Mouse (Mus musculus) left cerebral cortex, postnatal 4 days (tissue): ENCODE data around the gene Sfswap. TPM values are rescaled to one million over a fixed set of nuclear protein-coding genes. Genes with fewer than 3 reads are reported as not detected.
"Not testable (repeated sequence)": the region's sequence is repeated elsewhere in the genome, so short reads cannot be mapped to it uniquely, and the experiment has no call there.

Experiments
- DNase-seq: peaks from one replicate; pipeline ENCODE4 v3.0.0-alpha.2; 2022
- intact Hi-C: fragments of 180-260 bp; cut with DNase I; formaldehyde crosslinking; loops from one replicate; pipeline ENCODE4 v1.15.1; 2025
- total RNA-seq, 2 experiments: library from RNA; stranded (reverse); gene quantifications; 2 replicates each; pipeline ENCODE4 v1.2.3; 2021

Sfswap gene
- 100 to 1,000 TPM; 196 to 209 TPM for total RNA-seq

DNA sequence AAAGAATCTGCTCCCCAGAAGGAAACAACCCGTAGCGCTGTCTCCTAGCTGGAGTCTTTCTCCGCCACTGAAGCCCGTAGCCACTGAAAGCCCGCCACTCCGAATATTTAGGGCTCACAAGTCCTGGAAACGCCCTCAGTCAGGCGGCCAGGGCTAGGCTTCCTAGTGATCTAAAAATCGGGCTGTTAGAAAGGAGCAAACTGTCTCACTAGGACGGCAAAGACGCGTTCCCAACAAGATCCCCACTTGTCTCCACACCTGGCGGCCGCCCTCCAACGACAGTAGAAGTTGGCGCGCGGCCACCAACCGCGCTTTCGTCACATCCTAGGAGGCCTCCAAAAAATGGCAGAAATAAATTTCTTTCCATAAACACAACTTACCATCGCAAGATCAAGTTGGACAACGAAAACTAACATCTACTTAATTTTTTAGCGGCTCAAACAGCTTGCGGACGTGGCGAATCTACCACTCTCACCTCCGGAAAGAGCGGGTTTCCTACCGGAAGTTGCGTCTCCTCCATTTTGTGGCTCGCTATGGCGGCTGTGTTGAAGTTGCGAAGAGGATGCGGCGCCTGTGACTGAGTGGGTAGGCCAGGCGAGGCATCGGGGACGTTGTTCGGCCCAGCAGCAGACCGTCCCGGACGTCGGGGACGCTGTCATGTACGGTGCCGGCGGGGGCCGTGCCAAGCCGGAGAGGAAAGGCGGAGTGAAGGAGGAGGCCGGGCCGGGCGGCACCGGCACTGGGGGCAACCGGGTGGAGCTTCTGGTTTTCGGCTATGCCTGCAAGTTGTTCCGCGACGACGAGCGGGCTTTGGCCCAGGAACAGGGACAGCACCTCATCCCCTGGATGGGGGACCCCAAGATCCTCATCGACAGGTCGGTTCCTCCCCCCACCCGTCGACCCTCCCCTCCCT is at the start of gene Sfswap:
Gene Sfswap (plus strand): TSS at position 500 of the 913 bp plus-strand sequence.
- peak; percentile 75 for DNase-seq
- intact Hi-C loops, result loop anchor here (10.0 kb wide), 2 partner anchors 116 to 316 kb away; no protein-coding TSS in a partner anchor

DNA sequence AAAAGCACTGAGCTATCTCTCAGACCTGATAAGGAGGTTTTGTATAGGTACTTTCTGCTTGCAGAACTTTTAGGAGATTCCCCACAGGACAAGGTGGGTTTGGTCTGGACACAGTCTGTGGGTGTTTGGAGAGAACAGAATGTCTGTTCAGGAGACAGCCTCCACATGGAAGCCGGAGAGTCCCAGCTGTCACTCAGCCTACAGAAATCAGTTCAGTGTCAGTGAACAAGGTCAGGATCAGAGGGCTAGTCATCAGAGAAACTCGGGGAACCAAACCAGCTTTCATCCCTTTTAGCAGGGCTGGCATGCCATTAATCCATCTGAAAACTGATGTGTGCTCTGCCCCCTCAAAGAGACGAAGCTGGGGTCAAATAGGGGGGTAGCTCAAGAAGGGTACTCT is 48.5 kb upstream of the Sfswap start:
- no peak for DNase-seq
- intact Hi-C loops, result no loop called here

DNA sequence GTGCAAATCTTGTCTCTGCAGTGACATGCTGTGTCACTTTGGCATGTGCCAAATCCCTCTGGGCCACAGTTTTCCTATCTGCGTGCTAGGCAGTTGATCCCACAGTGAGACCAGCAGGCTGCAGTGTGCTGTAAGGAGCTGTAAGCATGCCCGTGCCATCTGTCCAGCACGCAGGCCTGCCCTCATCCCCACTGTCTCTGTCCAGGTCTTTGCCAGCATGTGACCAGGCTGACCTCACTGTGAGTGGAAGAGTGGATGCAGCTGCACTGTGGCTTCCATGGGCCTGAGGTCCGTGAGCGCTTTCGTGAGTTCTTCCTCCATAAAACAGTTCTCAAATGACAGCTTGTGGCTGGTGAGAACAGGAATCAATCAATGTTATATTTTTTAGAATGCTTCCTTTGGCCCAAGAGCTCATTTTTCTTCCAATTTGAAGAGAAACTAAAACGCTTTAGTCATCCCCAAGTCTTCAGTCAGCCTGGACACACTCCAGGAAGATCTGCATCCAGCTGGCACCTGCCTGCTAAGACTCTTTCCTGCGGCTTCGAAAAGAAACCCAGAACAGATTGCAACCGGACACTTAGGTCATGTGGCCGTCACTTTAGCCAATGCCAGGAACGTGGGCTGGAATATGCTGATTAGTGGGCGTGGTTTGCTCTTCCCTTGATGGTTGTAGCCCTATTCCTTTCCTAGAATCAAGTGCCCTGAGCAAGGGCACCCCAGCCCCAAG is 46.1 kb upstream of the Sfswap start:
- peak; percentile 85 for DNase-seq
- intact Hi-C loops, result no loop called here

DNA sequence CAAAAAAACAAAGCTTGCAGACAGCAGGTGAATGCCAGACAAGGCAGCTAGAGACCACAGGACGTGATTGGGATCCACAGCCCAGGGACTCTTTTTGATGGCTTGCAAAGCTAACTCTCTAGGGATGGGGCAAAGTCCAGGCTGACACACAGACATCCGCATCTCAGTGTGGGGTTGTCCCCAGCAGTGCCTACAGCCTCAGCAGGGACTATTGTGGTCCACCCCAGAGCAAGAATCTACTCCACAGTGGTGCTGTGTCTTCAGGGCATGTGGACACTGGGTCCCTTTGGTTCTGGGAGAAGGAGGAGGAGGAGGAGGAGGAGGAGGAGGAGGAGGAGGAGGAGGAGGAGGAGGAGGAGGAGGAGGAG is 45.5 kb upstream of the Sfswap start:
- DNase-seq, result no peak
- intact Hi-C loops, result no loop called here

DNA sequence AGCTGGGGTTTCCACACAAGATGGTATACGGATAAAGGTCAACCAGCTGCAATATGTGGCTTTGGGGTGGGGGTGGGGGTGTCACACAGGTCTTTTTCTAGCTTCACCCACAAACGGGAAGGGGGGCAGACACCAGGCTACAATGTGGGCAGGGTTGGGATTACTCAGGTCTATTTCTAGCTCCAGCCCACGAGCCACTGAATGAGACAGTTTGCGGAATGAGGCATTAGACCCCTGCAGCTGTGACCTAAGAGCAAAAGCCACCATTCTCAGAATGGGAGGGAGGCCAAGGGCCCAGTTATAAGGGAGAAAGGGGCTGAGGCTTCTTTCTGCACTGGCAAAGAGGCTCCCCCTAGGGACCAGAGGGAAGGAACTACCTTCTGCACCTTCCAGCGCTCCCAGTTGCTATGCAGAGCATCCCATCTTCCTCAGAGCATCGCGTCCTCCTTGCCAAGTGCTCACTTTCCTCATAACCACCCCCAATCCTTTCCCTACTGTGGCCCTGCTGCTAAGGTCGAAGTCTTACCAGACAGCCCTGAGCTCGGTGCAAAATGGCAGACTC is 44.4 kb upstream of the Sfswap start:
- DNase-seq, result no peak
- intact Hi-C loops, result no loop called here

DNA sequence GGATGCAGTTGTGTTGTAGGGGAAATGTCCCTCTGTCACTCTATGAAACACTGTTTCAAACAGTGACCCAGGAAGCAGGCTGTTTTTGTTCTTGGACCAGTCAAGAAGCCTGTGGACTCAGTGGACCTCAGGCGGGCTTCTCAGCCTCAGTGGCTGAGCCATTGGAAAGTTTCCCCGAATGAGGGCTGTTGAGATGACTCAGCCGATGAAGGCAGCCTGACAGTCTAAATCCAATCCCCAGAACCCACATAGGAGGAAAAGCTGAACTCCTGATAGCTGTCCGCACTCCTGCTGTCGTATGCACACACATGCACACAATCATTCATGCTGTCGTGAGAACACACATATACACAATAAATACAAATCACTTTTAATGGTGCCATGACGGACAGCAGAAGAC is 42.9 kb upstream of the Sfswap start:
- DNase-seq, result no peak
- intact Hi-C loops, result no loop called here

DNA sequence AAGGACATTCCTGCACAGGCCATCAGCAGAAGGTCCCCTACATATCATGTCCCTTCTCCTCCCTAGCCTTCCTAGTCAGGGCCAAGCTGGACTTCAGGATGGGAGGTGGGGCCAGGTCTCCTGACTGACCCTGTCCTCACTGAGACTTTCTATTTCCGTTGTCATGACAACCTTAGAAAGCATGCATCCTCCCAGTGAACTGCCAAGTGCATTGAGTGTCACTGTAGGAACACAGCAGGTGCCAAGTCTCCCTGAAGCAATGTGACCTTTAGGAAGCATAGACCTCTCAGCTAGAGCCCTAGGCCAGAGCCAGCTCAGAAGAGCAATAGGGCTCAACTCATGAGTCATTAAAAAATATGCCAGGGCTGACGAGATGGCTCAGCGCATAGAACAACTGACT is 42.5 kb upstream of the Sfswap start:
- DNase-seq, result no peak
- intact Hi-C loops, result no loop called here

DNA sequence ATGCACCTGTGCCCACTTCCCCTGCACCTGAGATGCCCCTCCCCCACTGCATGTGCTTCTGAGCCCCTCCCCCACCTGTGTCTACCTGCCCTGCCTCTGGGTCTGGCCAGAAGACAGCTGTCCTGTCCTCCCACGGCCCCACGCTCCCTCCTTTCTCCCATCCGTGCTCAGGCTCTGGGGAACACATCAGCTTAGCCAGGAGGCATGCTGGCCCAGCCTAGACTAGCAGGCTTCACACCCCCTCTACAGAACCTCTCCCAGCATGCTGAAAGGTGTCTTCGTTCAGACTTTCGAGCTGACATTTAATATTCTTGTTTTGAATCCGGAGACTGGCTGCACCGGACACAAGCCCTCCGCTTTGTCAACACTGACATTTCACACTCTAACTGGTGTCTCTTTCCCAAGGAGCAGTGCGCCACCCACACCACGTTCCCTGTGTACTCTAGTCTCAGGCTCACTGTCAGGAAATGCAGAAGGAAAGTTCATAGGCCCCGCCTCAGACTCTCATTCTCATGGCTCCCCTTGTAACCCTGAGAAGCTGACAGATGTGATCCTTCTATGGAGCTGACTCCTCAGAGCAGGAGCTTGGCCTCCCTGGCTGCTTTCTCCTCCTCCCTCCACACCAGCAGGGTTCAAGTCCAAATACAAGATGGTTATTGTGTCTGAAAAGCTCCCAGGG is 40.1 kb upstream of the Sfswap start:
- intact Hi-C loops, result no loop called here
- DNase-seq, result no peak

DNA sequence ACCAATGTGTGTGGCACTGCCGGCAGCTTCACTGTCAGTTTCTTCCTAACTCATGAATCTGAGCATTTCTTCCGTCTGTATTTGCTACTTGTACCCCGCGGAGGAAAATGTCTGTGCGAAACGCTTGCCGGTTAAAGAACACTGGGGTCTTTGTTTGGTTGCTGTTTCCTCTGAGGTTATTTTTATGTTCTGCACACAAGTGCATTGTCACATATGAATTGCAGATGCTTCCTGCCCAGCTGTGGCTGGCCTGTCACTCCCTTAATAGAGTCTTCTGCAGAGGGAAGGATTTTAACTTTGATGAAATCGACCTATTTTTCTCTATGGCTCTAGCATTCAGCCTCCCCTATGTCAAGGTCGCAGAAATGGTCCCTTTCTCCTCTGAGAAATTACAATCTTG is 37.4 kb upstream of the Sfswap start:
- DNase-seq, intact Hi-C loops: not testable (repeated sequence)

DNA sequence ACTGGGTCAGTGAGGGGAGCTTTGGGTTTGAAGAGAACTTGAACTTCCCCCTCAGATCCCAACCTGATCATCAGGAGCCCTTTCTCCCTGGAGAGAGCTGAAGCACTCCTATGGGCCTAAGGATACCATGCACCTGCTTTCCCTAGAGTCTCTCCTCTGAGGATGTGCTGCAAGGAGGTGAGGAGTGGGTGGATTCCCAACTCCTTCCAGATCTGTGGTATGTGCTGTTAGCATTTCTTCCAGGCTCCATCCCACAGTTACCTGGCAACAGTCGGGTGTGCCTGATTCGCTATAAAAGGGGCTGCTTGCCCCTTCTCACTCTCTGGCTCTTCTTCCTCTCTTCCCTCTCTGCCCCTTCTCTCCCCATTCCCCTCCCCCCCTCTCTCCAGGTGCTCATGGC is 35.2 kb upstream of the Sfswap start:
- intact Hi-C loops, result no loop called here
- no peak for DNase-seq

DNA sequence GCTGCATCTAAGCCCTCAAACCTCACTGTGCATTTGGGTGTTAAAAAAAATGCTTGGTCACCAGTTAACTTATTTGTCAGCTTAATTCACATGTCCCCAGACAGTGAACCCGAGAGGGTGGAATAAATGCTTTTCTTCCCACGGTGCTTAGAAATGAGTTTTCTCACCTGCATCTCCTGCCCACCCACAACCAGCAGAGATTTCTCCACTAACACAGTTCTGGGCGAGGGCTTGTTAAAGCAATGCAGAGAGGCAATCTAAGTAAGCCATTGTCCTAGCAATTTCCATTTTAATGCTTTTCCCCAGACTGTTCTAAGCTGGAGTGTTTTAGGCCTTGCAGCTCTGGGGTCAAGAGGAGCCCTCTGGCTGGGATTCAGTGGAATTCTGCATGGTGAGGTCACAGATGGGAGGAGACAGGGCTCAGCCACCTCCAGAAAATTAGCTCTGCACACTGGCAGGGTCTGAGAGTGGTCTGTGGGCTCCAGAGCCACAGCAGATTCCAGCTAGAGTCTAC is 25.4 kb upstream of the Sfswap start:
- intact Hi-C loops, result no loop called here
- no peak for DNase-seq

DNA sequence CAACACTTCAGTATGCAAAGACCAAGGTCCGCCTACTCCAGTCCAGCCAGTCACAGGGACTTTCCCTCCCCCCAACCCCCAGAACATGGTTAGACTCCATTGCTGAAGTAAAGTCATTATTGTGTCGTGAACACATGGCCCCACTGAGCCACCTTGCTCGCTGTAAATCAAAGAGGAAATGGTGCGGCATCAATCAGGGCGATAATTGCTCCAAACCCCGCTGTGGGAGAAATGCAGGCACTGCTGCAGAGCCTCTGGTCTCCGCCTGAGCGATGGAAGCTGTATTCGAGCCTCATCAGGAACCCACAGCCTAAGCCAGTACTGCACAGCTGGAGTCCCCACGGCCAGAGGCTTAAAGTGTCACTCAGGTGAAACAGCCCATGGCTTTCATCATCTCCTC is 11.1 kb upstream of the Sfswap start:
- DNase-seq, result no peak
- intact Hi-C loops, result no loop called here

DNA sequence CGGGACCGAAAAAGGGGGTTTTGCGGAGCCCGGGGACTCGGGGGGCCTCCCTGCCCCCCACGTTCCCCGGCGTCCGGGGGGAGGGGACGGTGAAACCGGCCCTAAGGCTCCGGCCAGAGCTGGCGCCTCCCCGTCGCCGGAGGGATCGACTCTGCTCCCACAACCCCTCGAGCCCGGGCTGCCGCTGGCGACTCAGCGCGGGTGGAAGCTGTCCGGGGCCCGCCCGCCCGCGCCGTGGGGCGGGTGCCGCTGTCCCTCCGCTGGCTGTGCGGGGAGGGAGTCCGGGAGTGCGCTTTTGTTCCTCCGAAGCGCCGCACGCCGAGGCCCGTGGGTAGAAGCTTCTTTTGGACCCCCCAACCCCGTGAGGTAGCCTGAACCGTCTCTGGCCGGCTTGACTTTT is 650 bp downstream of the Sfswap start:
- peak; percentile 13 for DNase-seq
- intact Hi-C loops, result loop anchor here (10.0 kb wide), 2 partner anchors 117 to 317 kb away; no protein-coding TSS in a partner anchor

DNA sequence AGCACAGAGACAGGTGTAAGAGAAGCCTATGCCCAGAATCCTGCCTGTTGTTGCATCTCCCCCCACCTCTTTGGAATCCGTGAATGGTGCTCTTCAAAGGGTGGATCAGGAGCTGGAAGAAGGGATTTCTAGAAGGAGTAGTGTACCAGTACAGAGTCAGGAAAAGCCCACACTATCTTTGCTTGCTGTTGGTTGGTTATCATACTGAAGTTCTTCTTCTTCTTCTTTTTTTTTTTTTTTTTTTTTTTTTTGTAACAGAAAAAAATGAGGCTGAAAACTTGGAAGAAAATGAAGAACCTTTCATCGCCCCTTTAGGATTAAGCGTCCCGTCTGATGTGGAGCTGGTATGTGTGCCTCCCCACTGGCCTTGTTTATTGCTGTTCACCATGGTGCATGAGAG is 5.9 kb downstream of the Sfswap start:
- intact Hi-C loops, result loop anchor here (10.0 kb wide), 2 partner anchors 122 to 322 kb away; no protein-coding TSS in a partner anchor
- DNase-seq, result no peak

DNA sequence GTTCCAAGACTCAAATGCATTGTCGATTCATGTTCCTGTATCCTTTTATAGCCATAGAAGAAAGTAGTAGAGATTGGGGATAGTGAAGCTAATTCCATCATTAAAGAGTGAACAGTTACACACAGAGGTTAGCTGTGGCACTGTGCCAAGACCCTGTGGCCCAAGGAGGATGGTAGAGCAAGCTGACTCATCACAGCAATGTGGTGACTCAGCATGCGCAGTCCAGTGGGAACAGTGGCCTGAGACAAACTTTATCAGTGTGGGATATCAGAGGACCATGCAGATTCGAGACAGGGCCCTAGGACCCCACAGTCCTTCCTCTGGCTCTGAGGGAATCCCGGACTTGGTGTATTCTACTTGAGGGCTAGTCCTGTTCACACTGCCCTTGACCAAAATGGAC is 17.2 kb downstream of the Sfswap start:
- intact Hi-C loops, result no loop called here

DNA sequence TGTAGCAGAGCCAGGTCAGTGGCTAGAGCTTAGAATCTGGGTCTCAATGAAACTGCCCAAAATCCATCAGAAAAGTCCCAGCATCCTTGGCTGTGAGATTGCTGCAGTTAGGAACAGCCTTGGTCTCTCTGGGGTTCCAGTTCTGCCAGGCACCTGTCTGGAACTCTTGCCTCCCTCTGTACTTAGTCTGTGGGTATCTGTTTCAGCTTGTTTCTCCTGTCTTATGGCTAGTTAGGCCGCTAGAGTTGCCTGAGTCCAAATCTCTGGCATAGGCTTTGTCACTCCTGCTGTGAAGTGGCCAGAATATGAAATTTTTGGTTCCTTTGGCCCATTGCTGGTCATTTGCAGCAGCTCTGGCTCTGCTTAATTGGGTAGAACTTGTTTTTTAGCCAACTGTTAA is 17.8 kb downstream of the Sfswap start:
- DNase-seq, result no peak
- intact Hi-C loops, result no loop called here

More for the DNA sequence above, 17.2 kb downstream of the Sfswap start:
- DNase-seq, result peak; percentile 18

DNA sequence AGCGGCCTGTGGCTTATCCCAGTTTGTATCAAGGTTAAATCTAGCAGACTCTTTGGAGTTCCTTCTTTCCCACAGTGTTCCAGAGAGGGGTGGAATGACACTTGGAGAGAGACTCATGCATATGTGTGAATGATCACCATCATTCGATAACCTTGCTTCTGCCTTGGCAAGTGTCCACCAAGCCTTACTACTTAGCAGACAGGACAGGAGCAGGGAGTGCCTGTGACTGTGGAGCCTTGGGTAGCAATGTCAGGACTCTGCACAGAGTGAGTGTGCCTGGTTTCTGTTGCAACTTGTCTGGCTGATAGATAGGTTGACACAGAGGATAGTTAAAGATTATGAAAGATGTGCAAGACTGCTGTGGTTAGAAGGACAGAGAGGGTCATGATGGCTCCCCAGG is 18.6 kb downstream of the Sfswap start:
- no peak for DNase-seq
- intact Hi-C loops, result no loop called here

DNA sequence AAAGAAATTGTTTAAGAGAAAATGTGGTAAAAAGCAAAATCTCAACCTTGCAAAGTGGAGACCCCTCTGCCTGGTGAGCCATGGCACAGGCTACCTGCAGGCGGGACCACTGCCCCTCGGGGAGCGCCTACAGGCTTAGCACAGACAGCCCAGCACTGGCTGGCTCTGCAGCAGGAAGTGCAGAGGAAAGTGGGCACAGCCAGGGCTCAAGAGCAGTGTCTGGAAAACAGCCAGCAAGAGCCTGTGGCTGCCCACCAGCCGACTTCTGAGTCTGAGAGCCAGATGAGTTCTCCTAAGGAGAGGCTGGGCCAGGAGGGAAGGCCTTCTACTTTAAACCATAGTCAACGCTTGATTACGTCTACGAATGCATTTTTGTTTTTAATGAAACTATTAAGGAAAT is 20.5 kb downstream of the Sfswap start:
- intact Hi-C loops, result no loop called here
- peak; percentile 68 for DNase-seq

DNA sequence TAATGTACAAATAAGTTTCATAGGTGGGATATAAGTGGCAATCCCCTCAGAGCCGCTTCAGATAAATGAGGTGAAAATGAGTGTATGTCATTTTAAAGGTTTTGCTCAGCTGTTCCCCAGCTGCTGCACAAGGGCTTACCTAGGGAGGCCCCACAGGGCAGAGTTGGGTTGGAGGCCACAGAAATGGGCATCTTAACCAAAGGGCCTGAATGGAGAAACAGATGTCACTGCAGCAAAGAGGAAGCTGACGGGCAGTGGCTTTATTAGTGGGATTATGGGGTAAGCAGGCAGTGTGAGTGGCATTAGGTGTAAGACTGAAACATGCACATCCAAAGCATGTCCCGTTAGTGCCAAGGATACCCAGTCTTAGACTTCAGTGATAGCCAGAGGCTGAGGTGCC is 20.9 kb downstream of the Sfswap start:
- no peak for DNase-seq
- intact Hi-C loops, result no loop called here

DNA sequence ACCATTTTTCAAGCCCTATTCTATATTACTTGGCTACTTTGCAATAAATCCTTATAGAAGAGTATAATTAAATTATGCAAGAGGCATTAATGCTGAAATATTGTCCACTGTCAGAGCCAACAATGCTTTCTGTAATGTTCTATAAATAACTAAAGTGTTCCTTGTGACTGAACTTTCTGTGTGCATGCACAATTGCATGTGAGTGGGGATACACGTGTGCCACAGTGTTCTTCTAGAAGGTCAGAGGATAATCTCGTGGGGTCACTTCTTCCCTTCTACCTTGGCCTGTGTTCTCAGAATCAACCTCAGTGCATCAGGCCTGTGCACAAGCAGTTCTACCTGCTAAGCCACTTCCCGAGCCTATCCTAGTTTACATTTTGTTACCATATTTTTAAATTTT is 22.1 kb downstream of the Sfswap start:
- intact Hi-C loops, result no loop called here

DNA sequence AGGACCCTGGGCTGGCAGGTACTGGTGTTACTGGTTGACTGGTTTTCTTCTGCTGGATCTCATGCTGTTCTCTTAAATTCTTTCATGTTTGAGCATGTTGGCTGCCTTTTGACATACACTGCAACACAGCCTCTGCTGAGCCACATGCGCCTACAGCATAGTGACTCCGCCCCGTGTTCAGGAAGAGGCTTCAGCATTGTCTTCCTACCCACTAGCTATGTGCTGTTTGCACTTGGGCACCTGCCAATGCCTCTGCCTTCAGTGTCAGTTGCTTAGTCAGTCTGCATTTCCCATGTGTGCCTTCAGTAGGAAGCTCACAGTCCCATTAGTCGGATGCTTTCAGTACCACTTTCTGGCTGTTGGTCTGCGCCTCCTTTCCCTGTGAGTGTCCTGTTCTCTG is 23.7 kb downstream of the Sfswap start:
- intact Hi-C loops, result no loop called here
- DNase-seq, result no peak

More for the DNA sequence above, 22.1 kb downstream of the Sfswap start:
- DNase-seq, result no peak
